Mouse (Mus musculus): ENCODE data around the gene 4930402F06Rik.

GRCm38 (mm10) chr2:35325930-35326329 lies 71.0 kb downstream of the 4930402F06Rik start:
- no peak for TF ChIP-seq ZC3H11A (IDR thresholded peaks at IDR 0.05; ENCODE audit: borderline replicate concordance, low read depth, low read length)
- no peak for TF ChIP-seq ZNF384 (IDR thresholded peaks at IDR 0.05; ENCODE audit: low read depth, low read length)
- no peak for TF ChIP-seq CHD2 (IDR thresholded peaks at IDR 0.05; ENCODE audit: low read depth, low read length)

All from ES-E14 (cell line).